Mouse (Mus musculus) retina, adult 2 months (tissue): ENCODE measurements around the gene Tbcd.

Experiments
- DNase-seq: peaks from one replicate; pipeline ENCODE4 v3.0.0-alpha.2; 2012; ENCODE audit warnings: low read depth, low spot score

Tbcd gene

GRCm38 (mm10) chr11:121564265-121564664 is 112.5 kb downstream of the Tbcd start:
- no peak for DNase-seq

- DNase-seq: no peak
Observed at GRCm38 (mm10) chr11:121581856-121582255, 130.1 kb downstream of the Tbcd start.

- no peak for DNase-seq
Observed at GRCm38 (mm10) chr11:121597254-121597653, 145.5 kb downstream of the Tbcd start.

GRCm38 (mm10) chr11:121601422-121601821 is 149.7 kb downstream of the Tbcd start:
- DNase-seq: no peak

GRCm38 (mm10) chr11:121605604-121606003 is 153.9 kb downstream of the Tbcd start:
- DNase-seq: no peak

GRCm38 (mm10) chr11:121610976-121611375 is 159.2 kb downstream of the Tbcd start:
- DNase-seq: no peak

GRCm38 (mm10) chr11:121615961-121616485 is 164.3 kb downstream of the Tbcd start:
- DNase-seq: no peak

- DNase-seq: no peak
Observed at GRCm38 (mm10) chr11:121616501-121616900, 164.8 kb downstream of the Tbcd start.

GRCm38 (mm10) chr11:121617371-121617770 is 165.6 kb downstream of the Tbcd start:
- no peak for DNase-seq

GRCm38 (mm10) chr11:121625007-121625406 is 173.3 kb downstream of the Tbcd start:
- no peak for DNase-seq

- no peak for DNase-seq
Observed at GRCm38 (mm10) chr11:121627521-121627920, 175.8 kb downstream of the Tbcd start.

GRCm38 (mm10) chr11:121629529-121629928 is 177.8 kb downstream of the Tbcd start:
- no peak for DNase-seq

GRCm38 (mm10) chr11:121630406-121630805 is 178.7 kb downstream of the Tbcd start:
- no peak for DNase-seq

- no peak for DNase-seq
Observed at GRCm38 (mm10) chr11:121631410-121631809, 179.7 kb downstream of the Tbcd start.

GRCm38 (mm10) chr11:121636646-121637045 is 184.9 kb downstream of the Tbcd start:
- DNase-seq: no peak

GRCm38 (mm10) chr11:121641501-121642145 is 189.9 kb downstream of the Tbcd start:
- DNase-seq: no peak

- no peak for DNase-seq
Observed at GRCm38 (mm10) chr11:121645394-121645793, 193.6 kb downstream of the Tbcd start.

- DNase-seq: no peak
Observed at GRCm38 (mm10) chr11:121647321-121647720, 195.6 kb downstream of the Tbcd start.

- no peak for DNase-seq
Observed at GRCm38 (mm10) chr11:121648166-121648565, 196.4 kb downstream of the Tbcd start.

GRCm38 (mm10) chr11:121649900-121650299 is 198.2 kb downstream of the Tbcd start:
- no peak for DNase-seq

GRCm38 (mm10) chr11:121650668-121651067 is 198.9 kb downstream of the Tbcd start:
- no peak for DNase-seq

- DNase-seq: no peak
Observed at GRCm38 (mm10) chr11:121651556-121651955, 199.8 kb downstream of the Tbcd start.

GRCm38 (mm10) chr11:121651983-121652382 is 200.2 kb downstream of the Tbcd start:
- no peak for DNase-seq
